Mouse (Mus musculus): ENCODE data around the gene Scarf2. TPM values are rescaled to one million over a fixed set of nuclear protein-coding genes. Genes with fewer than 3 reads are reported as not detected.

Scarf2 gene
- polyA plus RNA-seq, 1 experiment = 215 TPM

DNA sequence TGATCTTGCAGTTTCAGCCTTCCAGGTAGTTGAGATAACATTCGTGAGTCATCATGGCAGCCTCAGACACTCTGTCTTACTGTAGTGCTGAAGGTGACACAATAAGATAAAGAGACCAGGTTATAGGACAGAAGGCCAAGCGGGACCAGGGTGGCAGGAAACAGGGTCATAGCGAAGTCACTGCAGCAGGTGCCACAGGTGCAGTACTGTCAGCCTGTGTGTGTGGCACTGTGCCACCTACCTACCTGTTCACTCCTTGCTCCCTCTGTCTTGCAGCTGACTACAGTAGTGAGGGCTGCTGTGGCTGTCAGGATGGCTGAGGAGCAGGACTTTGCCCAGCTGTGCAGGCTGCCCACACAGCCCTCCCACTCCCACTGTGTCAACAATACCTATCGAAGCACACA lies 33.0 kb upstream of the Scarf2 start:
- TF ChIP-seq POLR2A (IDR thresholded peaks at IDR 0.05; ENCODE audit: borderline replicate concordance, extremely low read depth, low read depth, low read length) (no peak), CTCF (IDR thresholded peaks at IDR 0.05; ENCODE audit: insufficient read depth, low read length) (no peak)
- Histone ChIP-seq H3K4me3 (replicated peaks; ENCODE audit: extremely low read depth, low read depth, low read length) (no peak overlapping the region), H3K4me1 (ENCODE audit: control insufficient read depth, insufficient read depth, low read length) (no peaks in the 10 kb centered on the region)
- WGBS = 76% methylated on average over 4 of the region's 4 CpGs
- no peak for DNase-seq

DNA sequence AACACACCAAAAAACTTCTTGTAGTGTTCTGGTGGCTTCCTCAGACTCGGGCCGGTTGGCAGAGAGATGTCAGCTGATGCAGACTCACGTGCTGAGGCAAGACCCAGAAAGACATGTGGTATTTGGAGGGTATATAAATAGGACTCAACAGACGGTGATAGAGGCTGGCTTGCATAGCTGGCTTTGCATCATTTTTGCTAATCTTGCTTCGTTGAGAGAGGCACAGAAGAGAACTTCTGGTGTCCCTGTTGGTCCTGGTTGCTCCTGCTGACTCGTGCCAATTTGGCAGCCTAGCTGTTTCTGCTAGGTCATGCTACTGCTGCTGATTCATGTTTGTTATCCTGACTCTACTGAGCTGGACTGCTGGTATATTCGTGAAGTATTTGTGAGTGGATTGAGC lies 28.2 kb upstream of the Scarf2 start:
- Histone ChIP-seq H3K4me3 (replicated peaks; ENCODE audit: extremely low read depth, low read depth, low read length) (no peak overlapping the region), H3K4me1 (ENCODE audit: control insufficient read depth, insufficient read depth, low read length) (no peaks in the 10 kb centered on the region)
- WGBS = 61% methylated on average over 7 of the region's 7 CpGs
- no peak for DNase-seq
- TF ChIP-seq CTCF (IDR thresholded peaks at IDR 0.05; ENCODE audit: insufficient read depth, low read length) = no peak

DNA sequence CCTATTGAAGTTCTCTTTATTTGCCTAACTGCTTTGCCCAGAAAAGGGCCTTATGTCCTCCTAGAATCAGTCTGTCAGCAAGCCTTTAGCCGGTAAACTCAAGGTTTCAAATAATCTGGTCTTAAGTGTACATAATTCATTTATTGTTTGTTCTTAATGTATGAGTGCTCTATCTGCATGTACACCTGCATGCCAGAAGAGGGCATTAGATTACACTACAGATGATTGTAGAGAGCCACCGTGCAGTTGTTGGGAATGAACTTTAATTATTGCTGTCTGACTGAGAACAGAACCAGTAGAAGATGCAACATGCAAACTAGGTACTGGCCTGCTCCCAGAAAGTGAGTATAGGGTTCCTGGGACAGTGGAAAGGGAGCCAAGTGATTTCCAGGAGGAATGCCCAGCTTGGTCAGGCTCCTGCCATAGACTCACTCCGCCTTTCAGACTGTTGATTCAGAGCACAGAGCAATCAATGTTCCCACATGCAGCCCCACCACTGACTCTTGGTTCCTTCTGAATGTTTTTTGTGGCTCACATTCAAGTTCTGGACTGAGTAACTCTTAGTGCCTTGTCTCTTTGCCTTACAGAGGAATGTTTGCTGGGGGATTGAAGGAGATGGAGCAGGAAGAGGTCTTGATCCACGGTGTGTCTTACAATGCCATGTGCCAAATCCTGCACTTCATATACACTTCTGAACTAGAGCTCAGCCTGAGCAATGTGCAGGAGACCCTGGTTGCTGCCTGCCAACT lies 25.8 kb upstream of the Scarf2 start:
- 56% methylated on average over 4 of the region's 4 CpGs for WGBS
- no peak for DNase-seq
- H3K4me1 ChIP-seq (ENCODE audit: control insufficient read depth, insufficient read depth, low read length) = no peaks in the 10 kb centered on the region
- no peak overlapping the region for H3K4me3 ChIP-seq (replicated peaks; ENCODE audit: extremely low read depth, low read depth, low read length)
- TF ChIP-seq POLR2A (IDR thresholded peaks at IDR 0.05; ENCODE audit: borderline replicate concordance, extremely low read depth, low read depth, low read length) = no peak
- TF ChIP-seq CTCF (IDR thresholded peaks at IDR 0.05; ENCODE audit: insufficient read depth, low read length) = no peak

DNA sequence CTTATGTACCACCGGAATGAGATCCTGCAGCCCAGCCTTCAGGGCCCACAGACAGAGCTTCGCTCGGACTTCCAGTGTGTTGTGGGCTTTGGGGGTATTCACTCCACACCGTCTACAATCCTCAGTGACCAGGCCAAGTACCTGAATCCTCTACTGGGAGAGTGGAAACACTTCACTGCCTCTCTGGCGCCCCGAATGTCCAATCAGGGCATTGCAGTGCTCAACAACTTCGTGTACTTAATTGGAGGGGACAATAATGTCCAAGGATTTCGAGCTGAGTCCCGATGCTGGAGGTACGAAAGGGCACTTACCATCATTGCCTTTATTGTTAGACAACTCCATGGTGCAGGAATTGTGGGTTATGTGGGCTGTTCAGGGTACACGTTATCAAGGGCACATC lies 20.3 kb upstream of the Scarf2 start:
- WGBS = 63% methylated on average over 11 of the region's 11 CpGs
- DNase-seq = no peak
- no peak overlapping the region for H3K4me3 ChIP-seq (replicated peaks; ENCODE audit: extremely low read depth, low read depth, low read length)
- no peaks in the 10 kb centered on the region for H3K4me1 ChIP-seq (ENCODE audit: control insufficient read depth, insufficient read depth, low read length)
- TF ChIP-seq POLR2A (IDR thresholded peaks at IDR 0.05; ENCODE audit: borderline replicate concordance, extremely low read depth, low read depth, low read length) (no peak), CTCF (IDR thresholded peaks at IDR 0.05; ENCODE audit: insufficient read depth, low read length) (peak; percentile 62)

DNA sequence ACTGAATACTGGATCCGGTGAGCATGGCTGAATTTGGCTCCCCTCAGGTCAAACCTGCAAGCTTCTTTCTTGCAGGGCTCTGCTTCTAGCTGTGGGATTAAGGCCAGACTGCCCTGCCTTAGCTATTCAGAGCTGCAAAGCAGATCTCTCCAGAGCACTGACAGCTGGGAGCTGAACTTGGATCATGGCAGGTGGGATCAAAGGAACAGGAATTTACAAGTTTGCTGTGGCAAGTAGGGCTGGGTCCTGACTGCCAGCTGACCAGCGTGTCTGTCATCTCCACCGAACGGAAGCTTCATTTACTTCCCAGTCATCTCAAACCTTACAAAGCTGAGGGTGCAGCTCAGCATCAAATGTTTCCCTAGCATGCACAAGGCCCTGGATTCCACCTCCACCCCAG lies 18.9 kb upstream of the Scarf2 start:
- DNase-seq = no peak
- 75% methylated on average over 4 of the region's 4 CpGs for WGBS
- no peak for TF ChIP-seq POLR2A (IDR thresholded peaks at IDR 0.05; ENCODE audit: borderline replicate concordance, extremely low read depth, low read depth, low read length)
- no peak for TF ChIP-seq CTCF (IDR thresholded peaks at IDR 0.05; ENCODE audit: insufficient read depth, low read length)
- Histone ChIP-seq H3K4me3 (replicated peaks; ENCODE audit: extremely low read depth, low read depth, low read length) (no peak overlapping the region), H3K4me1 (ENCODE audit: control insufficient read depth, insufficient read depth, low read length) (no peaks in the 10 kb centered on the region)

DNA sequence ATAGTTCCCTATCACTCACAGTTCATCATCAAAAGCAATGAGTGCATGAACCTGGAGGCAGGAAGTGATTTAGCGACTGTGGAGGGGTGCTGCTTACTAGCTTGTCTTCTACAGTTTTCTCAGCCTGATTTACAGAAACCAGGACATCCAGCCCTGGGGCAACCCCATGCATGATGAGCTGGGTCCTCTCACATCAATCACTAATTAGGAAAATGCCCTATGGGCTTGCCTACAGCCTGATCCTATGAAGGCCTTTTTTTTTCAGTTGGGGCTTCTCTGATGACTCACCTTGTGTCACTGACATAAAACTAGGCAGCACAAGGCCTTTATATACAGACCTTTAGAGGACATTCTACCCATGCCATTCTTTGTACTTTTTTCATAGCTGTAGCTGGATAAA lies 17.4 kb upstream of the Scarf2 start:
- H3K4me3 ChIP-seq (replicated peaks; ENCODE audit: extremely low read depth, low read depth, low read length) = no peak overlapping the region
- WGBS = 55% methylated on average over 1 of the region's 1 CpGs
- no peak for DNase-seq
- no peaks in the 10 kb centered on the region for H3K4me1 ChIP-seq (ENCODE audit: control insufficient read depth, insufficient read depth, low read length)
- no peak for TF ChIP-seq POLR2A (IDR thresholded peaks at IDR 0.05; ENCODE audit: borderline replicate concordance, extremely low read depth, low read depth, low read length)
- no peak for TF ChIP-seq CTCF (IDR thresholded peaks at IDR 0.05; ENCODE audit: insufficient read depth, low read length)

DNA sequence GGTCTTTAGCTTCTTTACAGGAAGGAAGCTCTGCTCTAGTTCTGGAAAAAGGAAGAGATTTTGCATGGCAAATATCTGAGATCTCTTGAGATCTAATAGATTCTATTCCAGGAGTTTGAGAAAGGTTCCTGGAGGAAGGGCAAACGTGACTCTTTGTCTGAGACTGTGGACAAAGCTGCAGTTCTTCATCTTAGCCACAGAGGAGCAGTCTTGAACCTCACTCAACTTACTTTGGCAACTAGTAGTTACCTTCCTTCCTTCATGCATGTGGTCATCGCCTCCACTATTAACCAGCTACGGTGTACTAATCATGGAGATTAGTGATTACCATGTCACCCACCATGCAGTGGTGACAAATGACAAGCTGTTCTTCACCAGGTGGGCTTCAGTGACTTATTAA lies 11.7 kb upstream of the Scarf2 start:
- WGBS = 44% methylated on average over 3 of the region's 3 CpGs
- no peak for DNase-seq
- no peaks in the 10 kb centered on the region for H3K4me1 ChIP-seq (ENCODE audit: control insufficient read depth, insufficient read depth, low read length)
- TF ChIP-seq POLR2A (IDR thresholded peaks at IDR 0.05; ENCODE audit: borderline replicate concordance, extremely low read depth, low read depth, low read length) = no peak
- TF ChIP-seq CTCF (IDR thresholded peaks at IDR 0.05; ENCODE audit: insufficient read depth, low read length) = peak; percentile 24; the same call in 1 of the 2 replicates
- no peak overlapping the region for H3K4me3 ChIP-seq (replicated peaks; ENCODE audit: extremely low read depth, low read depth, low read length)

DNA sequence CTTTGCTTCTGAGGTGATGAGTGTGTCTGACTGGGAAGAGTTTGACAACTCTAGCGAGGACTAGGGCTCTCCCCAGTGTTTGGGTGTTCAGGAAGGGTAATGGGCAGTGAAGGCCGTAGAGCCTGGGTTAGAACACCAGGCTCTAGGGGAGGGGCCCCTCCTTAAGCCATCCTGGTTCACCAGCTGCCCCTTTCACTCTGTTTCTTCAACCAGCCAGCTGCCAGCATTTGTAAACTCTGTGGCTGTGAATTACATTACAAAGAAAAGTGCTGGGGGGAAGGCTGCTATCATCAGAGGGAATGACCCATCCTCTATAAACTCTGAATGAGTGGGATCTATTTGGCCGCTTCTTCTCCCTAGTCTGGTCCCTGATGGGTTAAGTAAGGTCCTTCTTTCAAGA lies 4.4 kb upstream of the Scarf2 start:
- Histone ChIP-seq H3K4me3 (replicated peaks; ENCODE audit: extremely low read depth, low read depth, low read length) (no peak overlapping the region), H3K4me1 (ENCODE audit: control insufficient read depth, insufficient read depth, low read length) (peaks cover 14% of the 10 kb centered on the region)
- DNase-seq = no peak
- WGBS = 86% methylated on average over 3 of the region's 3 CpGs
- TF ChIP-seq POLR2A (IDR thresholded peaks at IDR 0.05; ENCODE audit: borderline replicate concordance, extremely low read depth, low read depth, low read length) (no peak), CTCF (IDR thresholded peaks at IDR 0.05; ENCODE audit: insufficient read depth, low read length) (no peak)

DNA sequence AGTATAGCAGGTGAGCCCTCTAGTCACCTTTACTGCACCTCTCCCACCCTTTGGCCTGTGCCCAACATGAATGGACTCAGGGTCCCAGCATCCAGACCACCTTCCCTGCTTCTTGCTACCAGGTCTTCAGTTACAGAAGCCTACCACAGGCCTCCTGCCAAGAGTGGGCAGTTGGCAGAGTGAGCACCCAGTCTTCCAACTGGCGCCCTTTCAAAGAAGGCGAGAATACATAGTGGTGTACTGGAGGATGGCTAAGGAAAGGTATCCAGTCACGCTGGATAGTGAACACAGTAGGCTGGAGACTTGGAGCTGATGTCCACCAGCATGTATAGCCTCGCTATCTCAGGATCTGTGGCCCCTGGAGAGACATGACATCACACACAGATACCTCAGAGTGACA lies 3.0 kb upstream of the Scarf2 start:
- 85% methylated on average over 4 of the region's 4 CpGs for WGBS

DNA sequence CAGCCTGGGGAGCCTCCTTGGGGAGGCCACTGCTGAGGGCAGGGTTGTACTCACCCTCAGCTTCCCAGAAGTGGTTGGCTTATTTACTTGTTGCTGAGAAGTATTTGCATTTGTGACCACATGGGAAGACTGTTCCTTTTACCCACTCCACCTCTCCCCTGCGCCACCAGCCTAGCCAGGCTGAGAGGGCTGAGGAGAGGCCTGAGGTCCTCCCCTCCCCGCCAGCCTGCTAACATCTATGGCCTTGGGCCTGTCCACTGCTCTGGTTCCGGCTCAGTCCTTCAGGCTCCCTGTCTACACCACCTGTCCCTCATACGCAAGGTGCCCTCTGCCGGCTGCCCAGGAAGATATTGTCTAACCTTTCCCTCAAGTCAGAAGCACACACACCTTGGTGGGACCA lies 1.4 kb upstream of the Scarf2 start:
- 71% methylated on average over 5 of the region's 5 CpGs for WGBS
- no peak for TF ChIP-seq POLR2A (IDR thresholded peaks at IDR 0.05; ENCODE audit: borderline replicate concordance, extremely low read depth, low read depth, low read length)
- no peak for TF ChIP-seq CTCF (IDR thresholded peaks at IDR 0.05; ENCODE audit: insufficient read depth, low read length)
- Histone ChIP-seq H3K4me3 (replicated peaks; ENCODE audit: extremely low read depth, low read depth, low read length) (no peak overlapping the region), H3K4me1 (ENCODE audit: control insufficient read depth, insufficient read depth, low read length) (peaks cover 14% of the 10 kb centered on the region)
- DNase-seq = peak; percentile 54

More for the DNA sequence above, 3.0 kb upstream of the Scarf2 start:
- no peak for DNase-seq
- Histone ChIP-seq H3K4me1 (ENCODE audit: control insufficient read depth, insufficient read depth, low read length) (peaks cover 14% of the 10 kb centered on the region), H3K4me3 (replicated peaks; ENCODE audit: extremely low read depth, low read depth, low read length) (no peak overlapping the region)
- TF ChIP-seq CTCF (IDR thresholded peaks at IDR 0.05; ENCODE audit: insufficient read depth, low read length) (no peak), POLR2A (IDR thresholded peaks at IDR 0.05; ENCODE audit: borderline replicate concordance, extremely low read depth, low read depth, low read length) (no peak)

Measured in lung, adult 2 months (tissue).